Mouse (Mus musculus) adrenal gland, postnatal 14 days (tissue): ENCODE results near the gene Prss46. TPM values are rescaled to one million over a fixed set of nuclear protein-coding genes. Genes with fewer than 3 reads are reported as not detected.

Experiments
- DNase-seq: peaks from one replicate; pipeline ENCODE4 v3.0.0; 2021; ENCODE audit warnings: mixed read lengths
- total RNA-seq: library from RNA; stranded (reverse); gene quantifications from 2 replicates; pipeline ENCODE4 v1.2.3, GENCODE M21; 2021

Prss46 gene
- total RNA-seq, 1 experiment from 2014 or later = not detected

GRCm38 (mm10) chr9:110858967-110859596, 14.8 kb downstream of the Prss46 start:
- no peak for DNase-seq

GRCm38 (mm10) chr9:110871030-110871429, 26.7 kb downstream of the Prss46 start:
- peak; percentile 79 for DNase-seq

- DNase-seq = peak; percentile 84
Observed at GRCm38 (mm10) chr9:110873681-110874659, 29.7 kb downstream of the Prss46 start.

- no peak for DNase-seq
Observed at GRCm38 (mm10) chr9:110874660-110875191, 30.4 kb downstream of the Prss46 start.

GRCm38 (mm10) chr9:110875288-110875695, 31.0 kb downstream of the Prss46 start:
- no peak for DNase-seq

- no peak for DNase-seq
Observed at GRCm38 (mm10) chr9:110877353-110877752, 33.0 kb downstream of the Prss46 start.

- peak; percentile 79 for DNase-seq
Observed at GRCm38 (mm10) chr9:110877888-110878287, 33.6 kb downstream of the Prss46 start.

- peak; percentile 61 for DNase-seq
Observed at GRCm38 (mm10) chr9:110879191-110879920, 35.0 kb downstream of the Prss46 start, which contains the start of gene Als2cl. Gene Als2cl (plus strand): TSS chr9:110879870.

GRCm38 (mm10) chr9:110879998-110880561, 35.8 kb downstream of the Prss46 start, which contains the start of gene Tmie:
Gene Tmie (minus strand): TSS chr9:110880113.
- peak; percentile 85 for DNase-seq

GRCm38 (mm10) chr9:110880772-110881171, 36.5 kb downstream of the Prss46 start:
- DNase-seq = peak; percentile 38

GRCm38 (mm10) chr9:110881953-110882352, 37.6 kb downstream of the Prss46 start:
- DNase-seq = peak; percentile 41

GRCm38 (mm10) chr9:110887388-110888303, 43.3 kb downstream of the Prss46 start:
- no peak for DNase-seq

GRCm38 (mm10) chr9:110888935-110889334, 44.6 kb downstream of the Prss46 start:
- no peak for DNase-seq

GRCm38 (mm10) chr9:110890026-110890783, 45.9 kb downstream of the Prss46 start:
- no peak for DNase-seq

GRCm38 (mm10) chr9:110891077-110891828, 46.9 kb downstream of the Prss46 start:
- no peak for DNase-seq

GRCm38 (mm10) chr9:110892552-110892951, 48.2 kb downstream of the Prss46 start:
- DNase-seq = no peak

GRCm38 (mm10) chr9:110893429-110893828, 49.1 kb downstream of the Prss46 start:
- no peak for DNase-seq

GRCm38 (mm10) chr9:110895507-110895906, 51.2 kb downstream of the Prss46 start:
- no peak for DNase-seq

- no peak for DNase-seq
Observed at GRCm38 (mm10) chr9:110895994-110896393, 51.7 kb downstream of the Prss46 start.
